Mouse (Mus musculus): ENCODE data around the gene Zc3h13. TPM values are rescaled to one million over a fixed set of nuclear protein-coding genes. Genes with fewer than 3 reads are reported as not detected.

The Zc3h13 gene
- polyA plus RNA-seq, 1 experiment: 41.9 TPM

GRCm38 (mm10) chr14:75309336-75309992 is 25.3 kb downstream of the Zc3h13 start:
- no peak overlapping the region for H3K9ac ChIP-seq (ENCODE audit: low read depth, poor library complexity, severe bottlenecking)
- no peaks in the 10 kb centered on the region for H3K9me3 ChIP-seq (replicated peaks; ENCODE audit: control insufficient read depth, insufficient read depth, low read length, poor library complexity, severe bottlenecking)
- H3K27ac ChIP-seq (ENCODE audit: insufficient read depth, low read length): no peak overlapping the region
- no peaks in the 10 kb centered on the region for H3K27me3 ChIP-seq (ENCODE audit: control insufficient read depth, insufficient read depth, low read length, poor library complexity, severe bottlenecking)
- no peak overlapping the region for H3K4me3 ChIP-seq (ENCODE audit: low read depth, low read length)
- no peaks in the 10 kb centered on the region for H3K36me3 ChIP-seq (ENCODE audit: control insufficient read depth, insufficient read depth, low read length, poor library complexity, severe bottlenecking)
- peak; percentile 40 for TF ChIP-seq CTCF (IDR thresholded peaks at IDR 0.05; ENCODE audit: low read depth, low read length)
- TF ChIP-seq POLR2A (IDR thresholded peaks at IDR 0.05; ENCODE audit: insufficient read depth, low read length): no peak
- no peaks in the 10 kb centered on the region for H3K4me1 ChIP-seq (ENCODE audit: control insufficient read depth, insufficient read depth, low read length)

GRCm38 (mm10) chr14:75314484-75314883 is 30.3 kb downstream of the Zc3h13 start:
- Histone ChIP-seq H3K9me3 (replicated peaks; ENCODE audit: control insufficient read depth, insufficient read depth, low read length, poor library complexity, severe bottlenecking) (no peaks in the 10 kb centered on the region), H3K4me3 (ENCODE audit: low read depth, low read length) (no peak overlapping the region), H3K27ac (ENCODE audit: insufficient read depth, low read length) (no peak overlapping the region), H3K4me1 (ENCODE audit: control insufficient read depth, insufficient read depth, low read length) (no peaks in the 10 kb centered on the region), H3K27me3 (ENCODE audit: control insufficient read depth, insufficient read depth, low read length, poor library complexity, severe bottlenecking) (no peaks in the 10 kb centered on the region), H3K9ac (ENCODE audit: low read depth, poor library complexity, severe bottlenecking) (no peak overlapping the region), H3K36me3 (ENCODE audit: control insufficient read depth, insufficient read depth, low read length, poor library complexity, severe bottlenecking) (no peaks in the 10 kb centered on the region)
- TF ChIP-seq CTCF (IDR thresholded peaks at IDR 0.05; ENCODE audit: low read depth, low read length) (no peak), POLR2A (IDR thresholded peaks at IDR 0.05; ENCODE audit: insufficient read depth, low read length) (no peak), EP300 (IDR thresholded peaks at IDR 0.05; ENCODE audit: insufficient read depth, low read depth, low read length) (no peak)

GRCm38 (mm10) chr14:75318736-75319135 is 34.6 kb downstream of the Zc3h13 start:
- H3K27me3 ChIP-seq (ENCODE audit: control insufficient read depth, insufficient read depth, low read length, poor library complexity, severe bottlenecking): no peaks in the 10 kb centered on the region
- no peak overlapping the region for H3K27ac ChIP-seq (ENCODE audit: insufficient read depth, low read length)
- no peaks in the 10 kb centered on the region for H3K9me3 ChIP-seq (replicated peaks; ENCODE audit: control insufficient read depth, insufficient read depth, low read length, poor library complexity, severe bottlenecking)
- H3K4me1 ChIP-seq (ENCODE audit: control insufficient read depth, insufficient read depth, low read length): no peaks in the 10 kb centered on the region
- H3K9ac ChIP-seq (ENCODE audit: low read depth, poor library complexity, severe bottlenecking): no peak overlapping the region
- no peak overlapping the region for H3K4me3 ChIP-seq (ENCODE audit: low read depth, low read length)
- peaks cover 14% of the 10 kb centered on the region for H3K36me3 ChIP-seq (ENCODE audit: control insufficient read depth, insufficient read depth, low read length, poor library complexity, severe bottlenecking)
- TF ChIP-seq EP300 (IDR thresholded peaks at IDR 0.05; ENCODE audit: insufficient read depth, low read depth, low read length): no peak
- no peak for TF ChIP-seq CTCF (IDR thresholded peaks at IDR 0.05; ENCODE audit: low read depth, low read length)
- no peak for TF ChIP-seq POLR2A (IDR thresholded peaks at IDR 0.05; ENCODE audit: insufficient read depth, low read length)

- Histone ChIP-seq H3K27ac (ENCODE audit: insufficient read depth, low read length) (no peak overlapping the region), H3K27me3 (ENCODE audit: control insufficient read depth, insufficient read depth, low read length, poor library complexity, severe bottlenecking) (no peaks in the 10 kb centered on the region), H3K4me1 (ENCODE audit: control insufficient read depth, insufficient read depth, low read length) (no peaks in the 10 kb centered on the region), H3K4me3 (ENCODE audit: low read depth, low read length) (no peak overlapping the region), H3K9me3 (replicated peaks; ENCODE audit: control insufficient read depth, insufficient read depth, low read length, poor library complexity, severe bottlenecking) (no peaks in the 10 kb centered on the region), H3K9ac (ENCODE audit: low read depth, poor library complexity, severe bottlenecking) (no peak overlapping the region), H3K36me3 (ENCODE audit: control insufficient read depth, insufficient read depth, low read length, poor library complexity, severe bottlenecking) (peaks cover 17% of the 10 kb centered on the region)
- TF ChIP-seq EP300 (IDR thresholded peaks at IDR 0.05; ENCODE audit: insufficient read depth, low read depth, low read length) (no peak), POLR2A (IDR thresholded peaks at IDR 0.05; ENCODE audit: insufficient read depth, low read length) (no peak), CTCF (IDR thresholded peaks at IDR 0.05; ENCODE audit: low read depth, low read length) (no peak)
Observed at GRCm38 (mm10) chr14:75320269-75320668, 36.1 kb downstream of the Zc3h13 start.

GRCm38 (mm10) chr14:75323354-75323753 is 39.2 kb downstream of the Zc3h13 start:
- Histone ChIP-seq H3K4me1 (ENCODE audit: control insufficient read depth, insufficient read depth, low read length) (no peaks in the 10 kb centered on the region), H3K27me3 (ENCODE audit: control insufficient read depth, insufficient read depth, low read length, poor library complexity, severe bottlenecking) (no peaks in the 10 kb centered on the region), H3K27ac (ENCODE audit: insufficient read depth, low read length) (no peak overlapping the region), H3K9me3 (replicated peaks; ENCODE audit: control insufficient read depth, insufficient read depth, low read length, poor library complexity, severe bottlenecking) (no peaks in the 10 kb centered on the region), H3K36me3 (ENCODE audit: control insufficient read depth, insufficient read depth, low read length, poor library complexity, severe bottlenecking) (peaks cover 17% of the 10 kb centered on the region), H3K9ac (ENCODE audit: low read depth, poor library complexity, severe bottlenecking) (no peak overlapping the region), H3K4me3 (ENCODE audit: low read depth, low read length) (no peak overlapping the region)
- no peak for TF ChIP-seq EP300 (IDR thresholded peaks at IDR 0.05; ENCODE audit: insufficient read depth, low read depth, low read length)
- TF ChIP-seq CTCF (IDR thresholded peaks at IDR 0.05; ENCODE audit: low read depth, low read length): no peak
- no peak for TF ChIP-seq POLR2A (IDR thresholded peaks at IDR 0.05; ENCODE audit: insufficient read depth, low read length)

GRCm38 (mm10) chr14:75328062-75328461 is 43.9 kb downstream of the Zc3h13 start:
- no peak overlapping the region for H3K27ac ChIP-seq (ENCODE audit: insufficient read depth, low read length)
- no peaks in the 10 kb centered on the region for H3K27me3 ChIP-seq (ENCODE audit: control insufficient read depth, insufficient read depth, low read length, poor library complexity, severe bottlenecking)
- H3K9ac ChIP-seq (ENCODE audit: low read depth, poor library complexity, severe bottlenecking): no peak overlapping the region
- peaks cover 16% of the 10 kb centered on the region for H3K36me3 ChIP-seq (ENCODE audit: control insufficient read depth, insufficient read depth, low read length, poor library complexity, severe bottlenecking)
- H3K4me1 ChIP-seq (ENCODE audit: control insufficient read depth, insufficient read depth, low read length): no peaks in the 10 kb centered on the region
- H3K4me3 ChIP-seq (ENCODE audit: low read depth, low read length): no peak overlapping the region
- TF ChIP-seq CTCF (IDR thresholded peaks at IDR 0.05; ENCODE audit: low read depth, low read length): no peak
- no peak for TF ChIP-seq POLR2A (IDR thresholded peaks at IDR 0.05; ENCODE audit: insufficient read depth, low read length)
- TF ChIP-seq EP300 (IDR thresholded peaks at IDR 0.05; ENCODE audit: insufficient read depth, low read depth, low read length): no peak
- H3K9me3 ChIP-seq (replicated peaks; ENCODE audit: control insufficient read depth, insufficient read depth, low read length, poor library complexity, severe bottlenecking): no peaks in the 10 kb centered on the region
